Mouse (Mus musculus) embryo, embryonic 10.5 days (tissue): ENCODE measurements around the gene Tbpl1.

Experiments
- DNase-seq: peaks from one replicate; pipeline ENCODE4 v3.0.0-alpha.2; 2015; ENCODE audit warnings: low spot score

The Tbpl1 gene

GRCm38 (mm10) chr10:22710173-22710777, 21.5 kb downstream of the Tbpl1 start:
- DNase-seq, result no peak

GRCm38 (mm10) chr10:22708190-22708843, 23.4 kb downstream of the Tbpl1 start:
- no peak for DNase-seq

GRCm38 (mm10) chr10:22703844-22704243, 27.9 kb downstream of the Tbpl1 start:
- no peak for DNase-seq

- DNase-seq, result no peak
Observed at GRCm38 (mm10) chr10:22701485-22702315, 30.0 kb downstream of the Tbpl1 start.

GRCm38 (mm10) chr10:22700773-22701172, 31.0 kb downstream of the Tbpl1 start:
- DNase-seq, result no peak

- no peak for DNase-seq
Observed at GRCm38 (mm10) chr10:22699487-22700335, 32.0 kb downstream of the Tbpl1 start.

GRCm38 (mm10) chr10:22698158-22698953, 33.4 kb downstream of the Tbpl1 start:
- DNase-seq, result peak; percentile 16

- DNase-seq, result no peak
Observed at GRCm38 (mm10) chr10:22696864-22697263, 34.9 kb downstream of the Tbpl1 start.

GRCm38 (mm10) chr10:22696236-22696635, 35.5 kb downstream of the Tbpl1 start:
- no peak for DNase-seq

GRCm38 (mm10) chr10:22675848-22676630, 55.7 kb downstream of the Tbpl1 start:
- DNase-seq, result peak; percentile 33

GRCm38 (mm10) chr10:22674176-22674575, 57.6 kb downstream of the Tbpl1 start:
- no peak for DNase-seq

- DNase-seq, result no peak
Observed at GRCm38 (mm10) chr10:22668509-22668908, 63.2 kb downstream of the Tbpl1 start.

GRCm38 (mm10) chr10:22660286-22661000, 71.3 kb downstream of the Tbpl1 start:
- DNase-seq, result no peak

- no peak for DNase-seq
Observed at GRCm38 (mm10) chr10:22659386-22659725, 72.4 kb downstream of the Tbpl1 start.

GRCm38 (mm10) chr10:22658534-22659385, 73.0 kb downstream of the Tbpl1 start:
- DNase-seq, result peak; percentile 59
